Mouse (Mus musculus): ENCODE results near the gene Olfr575. TPM values are rescaled to one million over a fixed set of nuclear protein-coding genes. Genes with fewer than 3 reads are reported as not detected.

Gene Olfr575
- polyA plus RNA-seq (2014; fragmentation: Nextera tagmentation; extraction: Ambion mirVana), result not detected in 2 replicates

- H3K27me3 ChIP-seq (replicated peaks; ENCODE audit: control insufficient read depth, insufficient read depth, low read length), result no peaks in the 10 kb centered on the region
- H3K27ac ChIP-seq (replicated peaks; ENCODE audit: low read depth, low read length), result no peak within 1 kb of the TSS
- ATAC-seq (ENCODE audit: low read depth) (no peak), DNase-seq (ENCODE audit: low spot score) (no peak)
- WGBS, result 63% methylated on average over 1 of the region's 1 CpGs
- H3K4me3 ChIP-seq (ENCODE audit: low read depth, low read length), result no peak within 1 kb of the TSS
- H3K36me3 ChIP-seq (ENCODE audit: control insufficient read depth, insufficient read depth, low read length), result no peaks in the 10 kb centered on the region
- H3K9me3 ChIP-seq (ENCODE audit: control insufficient read depth, low read length), result no peaks in the 10 kb centered on the region
- no peaks in the 10 kb centered on the region for H3K4me1 ChIP-seq (ENCODE audit: control insufficient read depth, insufficient read depth, low read length)
- no peak within 1 kb of the TSS for H3K4me2 ChIP-seq (ENCODE audit: low read depth, low read length)
- H3K9ac ChIP-seq (ENCODE audit: low read depth, low read length), result no peak within 1 kb of the TSS
These were observed at the start of gene Olfr575 for GRCm38 (mm10) chr7:102958593-102958992. Gene Olfr575, minus strand, starts transcription at chr7:102958775.

GRCm38 (mm10) chr7:102989224-102989623 is 30.6 kb upstream of the Olfr575 start, which contains the start of gene Olfr578:
Gene Olfr578, minus strand, starts transcription at chr7:102989324.
- Histone ChIP-seq H3K4me2 (ENCODE audit: low read depth, low read length) (no peak within 1 kb of the TSS), H3K27ac (replicated peaks; ENCODE audit: low read depth, low read length) (no peak within 1 kb of the TSS), H3K9me3 (ENCODE audit: control insufficient read depth, low read length) (no peaks in the 10 kb centered on the region), H3K4me1 (ENCODE audit: control insufficient read depth, insufficient read depth, low read length) (no peaks in the 10 kb centered on the region), H3K36me3 (ENCODE audit: control insufficient read depth, insufficient read depth, low read length) (no peaks in the 10 kb centered on the region), H3K9ac (ENCODE audit: low read depth, low read length) (no peak within 1 kb of the TSS), H3K27me3 (replicated peaks; ENCODE audit: control insufficient read depth, insufficient read depth, low read length) (no peaks in the 10 kb centered on the region), H3K4me3 (ENCODE audit: low read depth, low read length) (no peak within 1 kb of the TSS)
- no peak for ATAC-seq (ENCODE audit: low read depth)
- 64% methylated on average over 3 of the region's 3 CpGs for WGBS
- no peak for DNase-seq (ENCODE audit: low spot score)

- Histone ChIP-seq H3K27me3 (replicated peaks; ENCODE audit: control insufficient read depth, insufficient read depth, low read length) (no peaks in the 10 kb centered on the region), H3K27ac (replicated peaks; ENCODE audit: low read depth, low read length) (no peak within 1 kb of the TSS), H3K36me3 (ENCODE audit: control insufficient read depth, insufficient read depth, low read length) (no peaks in the 10 kb centered on the region), H3K9me3 (ENCODE audit: control insufficient read depth, low read length) (no peaks in the 10 kb centered on the region; the same call in 1 of the 2 replicates), H3K4me2 (ENCODE audit: low read depth, low read length) (no peak within 1 kb of the TSS), H3K4me3 (ENCODE audit: low read depth, low read length) (no peak within 1 kb of the TSS), H3K9ac (ENCODE audit: low read depth, low read length) (no peak within 1 kb of the TSS), H3K4me1 (ENCODE audit: control insufficient read depth, insufficient read depth, low read length) (no peaks in the 10 kb centered on the region)
- no peak for DNase-seq (ENCODE audit: low spot score)
- 84% methylated on average over 2 of the region's 2 CpGs for WGBS
- ATAC-seq (ENCODE audit: low read depth), result no peak
These were observed 17.3 kb upstream of the Olfr575 start, which contains the start of gene Olfr577 for GRCm38 (mm10) chr7:102975843-102976242. Gene Olfr577, minus strand, starts transcription at chr7:102975943.

- Histone ChIP-seq H3K9me3 (ENCODE audit: control insufficient read depth, low read length) (no peaks in the 10 kb centered on the region; the same call in 1 of the 2 replicates), H3K9ac (ENCODE audit: low read depth, low read length) (no peak overlapping the region), H3K4me2 (ENCODE audit: low read depth, low read length) (no peak overlapping the region), H3K4me1 (ENCODE audit: control insufficient read depth, insufficient read depth, low read length) (no peaks in the 10 kb centered on the region), H3K27ac (replicated peaks; ENCODE audit: low read depth, low read length) (no peak overlapping the region), H3K27me3 (replicated peaks; ENCODE audit: control insufficient read depth, insufficient read depth, low read length) (no peaks in the 10 kb centered on the region), H3K36me3 (ENCODE audit: control insufficient read depth, insufficient read depth, low read length) (no peaks in the 10 kb centered on the region), H3K4me3 (ENCODE audit: low read depth, low read length) (no peak overlapping the region)
- WGBS, result 51% methylated on average over 1 of the region's 1 CpGs
- DNase-seq (ENCODE audit: low spot score) (no peak), ATAC-seq (ENCODE audit: low read depth) (no peak)
These were observed 15.8 kb upstream of the Olfr575 start for GRCm38 (mm10) chr7:102974399-102974798.

- Histone ChIP-seq H3K4me3 (ENCODE audit: low read depth, low read length) (no peak within 1 kb of the TSS), H3K27ac (replicated peaks; ENCODE audit: low read depth, low read length) (no peak within 1 kb of the TSS), H3K9me3 (ENCODE audit: control insufficient read depth, low read length) (no peaks in the 10 kb centered on the region), H3K4me1 (ENCODE audit: control insufficient read depth, insufficient read depth, low read length) (no peaks in the 10 kb centered on the region), H3K27me3 (replicated peaks; ENCODE audit: control insufficient read depth, insufficient read depth, low read length) (no peaks in the 10 kb centered on the region), H3K9ac (ENCODE audit: low read depth, low read length) (no peak within 1 kb of the TSS), H3K4me2 (ENCODE audit: low read depth, low read length) (no peak within 1 kb of the TSS), H3K36me3 (ENCODE audit: control insufficient read depth, insufficient read depth, low read length) (no peaks in the 10 kb centered on the region)
- ATAC-seq (ENCODE audit: low read depth) (no peak), DNase-seq (ENCODE audit: low spot score) (no peak)
- 37% methylated on average over 2 of the region's 2 CpGs for WGBS
These were observed 3.8 kb upstream of the Olfr575 start, which contains the start of gene Olfr576 for GRCm38 (mm10) chr7:102962360-102962759. Gene Olfr576, plus strand, starts transcription at chr7:102962660.

- no peaks in the 10 kb centered on the region for H3K9me3 ChIP-seq (ENCODE audit: control insufficient read depth, low read length)
- no peak overlapping the region for H3K9ac ChIP-seq (ENCODE audit: low read depth, low read length)
- no peaks in the 10 kb centered on the region for H3K36me3 ChIP-seq (ENCODE audit: control insufficient read depth, insufficient read depth, low read length)
- H3K4me1 ChIP-seq (ENCODE audit: control insufficient read depth, insufficient read depth, low read length), result no peaks in the 10 kb centered on the region
- DNase-seq (ENCODE audit: low spot score) (no peak), ATAC-seq (ENCODE audit: low read depth) (no peak)
- WGBS, result 69% methylated on average over 3 of the region's 3 CpGs
- H3K27ac ChIP-seq (replicated peaks; ENCODE audit: low read depth, low read length), result no peak overlapping the region
- no peaks in the 10 kb centered on the region for H3K27me3 ChIP-seq (replicated peaks; ENCODE audit: control insufficient read depth, insufficient read depth, low read length)
- no peak overlapping the region for H3K4me2 ChIP-seq (ENCODE audit: low read depth, low read length)
- H3K4me3 ChIP-seq (ENCODE audit: low read depth, low read length), result no peak overlapping the region
These were observed 438 bp downstream of the Olfr575 start for GRCm38 (mm10) chr7:102958137-102958536.

- Histone ChIP-seq H3K4me2 (ENCODE audit: low read depth, low read length) (no peak overlapping the region), H3K27ac (replicated peaks; ENCODE audit: low read depth, low read length) (no peak overlapping the region), H3K9ac (ENCODE audit: low read depth, low read length) (no peak overlapping the region), H3K9me3 (ENCODE audit: control insufficient read depth, low read length) (no peaks in the 10 kb centered on the region), H3K4me3 (ENCODE audit: low read depth, low read length) (no peak overlapping the region), H3K4me1 (ENCODE audit: control insufficient read depth, insufficient read depth, low read length) (no peaks in the 10 kb centered on the region), H3K36me3 (ENCODE audit: control insufficient read depth, insufficient read depth, low read length) (no peaks in the 10 kb centered on the region), H3K27me3 (replicated peaks; ENCODE audit: control insufficient read depth, insufficient read depth, low read length) (no peaks in the 10 kb centered on the region)
- ATAC-seq (ENCODE audit: low read depth) (no peak), DNase-seq (ENCODE audit: low spot score) (no peak)
- WGBS, result 55% methylated on average over 1 of the region's 1 CpGs
These were observed 7.8 kb downstream of the Olfr575 start for GRCm38 (mm10) chr7:102950732-102951131.

GRCm38 (mm10) chr7:102948167-102948566 is 10.4 kb downstream of the Olfr575 start, which contains the start of gene Olfr574:
Gene Olfr574, plus strand, starts transcription at chr7:102948467.
- DNase-seq (ENCODE audit: low spot score), result no peak
- no peak within 1 kb of the TSS for H3K9ac ChIP-seq (ENCODE audit: low read depth, low read length)
- 81% methylated on average over 1 of the region's 1 CpGs for WGBS

GRCm38 (mm10) chr7:102943417-102943816 is 15.2 kb downstream of the Olfr575 start:
- DNase-seq (ENCODE audit: low spot score) (no peak), ATAC-seq (ENCODE audit: low read depth) (no peak)
- Histone ChIP-seq H3K9ac (ENCODE audit: low read depth, low read length) (no peak overlapping the region), H3K4me1 (ENCODE audit: control insufficient read depth, insufficient read depth, low read length) (no peaks in the 10 kb centered on the region), H3K4me3 (ENCODE audit: low read depth, low read length) (no peak overlapping the region), H3K27me3 (replicated peaks; ENCODE audit: control insufficient read depth, insufficient read depth, low read length) (no peaks in the 10 kb centered on the region), H3K4me2 (ENCODE audit: low read depth, low read length) (no peak overlapping the region), H3K27ac (replicated peaks; ENCODE audit: low read depth, low read length) (no peak overlapping the region), H3K36me3 (ENCODE audit: control insufficient read depth, insufficient read depth, low read length) (no peaks in the 10 kb centered on the region), H3K9me3 (ENCODE audit: control insufficient read depth, low read length) (no peaks in the 10 kb centered on the region)
- 88% methylated on average over 1 of the region's 1 CpGs for WGBS

More at GRCm38 (mm10) chr7:102948167-102948566, 10.4 kb downstream of the Olfr575 start, which contains the start of gene Olfr574:
- no peaks in the 10 kb centered on the region for H3K9me3 ChIP-seq (ENCODE audit: control insufficient read depth, low read length)
- H3K4me1 ChIP-seq (ENCODE audit: control insufficient read depth, insufficient read depth, low read length), result no peaks in the 10 kb centered on the region
- no peak within 1 kb of the TSS for H3K27ac ChIP-seq (replicated peaks; ENCODE audit: low read depth, low read length)
- H3K4me2 ChIP-seq (ENCODE audit: low read depth, low read length), result no peak within 1 kb of the TSS
- no peak for ATAC-seq (ENCODE audit: low read depth)
- no peaks in the 10 kb centered on the region for H3K27me3 ChIP-seq (replicated peaks; ENCODE audit: control insufficient read depth, insufficient read depth, low read length)
- H3K4me3 ChIP-seq (ENCODE audit: low read depth, low read length), result no peak within 1 kb of the TSS
- no peaks in the 10 kb centered on the region for H3K36me3 ChIP-seq (ENCODE audit: control insufficient read depth, insufficient read depth, low read length)
